Mouse (Mus musculus) thymus, adult 2 months (tissue): Measurements from ENCODE around the gene Dennd1a.

Experiments used
- CTCF ChIP-seq: fragments of 200-500 bp; IDR thresholded peaks from 2 replicates; pipeline ENCODE4 v1.5.1; 2012; ENCODE audit warnings: mild to moderate bottlenecking, control low read depth, low read length, moderate library complexity, borderline replicate concordance; ENCODE audit not compliant: control insufficient read depth, poor library complexity, insufficient read depth; ENCODE audit errors: extremely low read depth
- POLR2A ChIP-seq: fragments of 200-500 bp; IDR thresholded peaks from 2 replicates; pipeline ENCODE4 v1.6.1; 2012; ENCODE audit warnings: mild to moderate bottlenecking, low read length, control low read depth, moderate library complexity; ENCODE audit not compliant: control insufficient read depth, poor library complexity, insufficient read depth; ENCODE audit errors: extremely low read depth

DNA sequence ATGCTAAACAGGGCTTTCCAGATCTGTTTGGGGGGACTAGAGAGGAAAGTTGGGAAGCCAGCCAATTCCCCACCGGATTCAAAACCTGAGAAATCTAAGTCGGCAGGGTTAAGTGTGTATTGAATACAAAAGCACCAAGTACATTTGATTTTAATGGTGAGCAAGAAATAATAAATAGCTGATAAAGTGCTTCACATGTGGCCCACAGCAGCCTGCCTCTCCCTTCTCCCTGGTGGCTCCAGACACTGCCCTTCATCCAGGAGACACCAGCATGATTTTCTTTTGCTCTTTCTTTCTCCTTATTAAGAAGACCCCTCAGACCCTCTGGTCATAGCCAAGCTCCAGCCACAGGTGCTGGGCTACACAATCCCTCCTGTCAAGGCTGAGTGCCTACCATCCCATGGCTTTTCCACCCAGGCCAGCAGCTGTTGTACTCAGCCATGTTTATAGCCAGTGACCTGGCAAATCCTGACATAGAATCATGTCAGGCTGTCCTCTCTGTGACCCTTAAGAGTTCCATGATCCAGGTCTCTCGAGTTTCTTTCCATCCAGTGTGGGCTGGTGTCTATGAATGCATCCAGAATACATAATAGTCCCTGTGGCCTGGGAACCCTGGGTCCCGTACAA is 467.6 kb downstream of the Dennd1a start:
- TF ChIP-seq CTCF = no peak
- TF ChIP-seq POLR2A = no peak
